Mouse (Mus musculus) gastrocnemius, adult 2 months (tissue): ENCODE data around the gene Fbxw4. TPM values are rescaled to one million over a fixed set of nuclear protein-coding genes. Genes with fewer than 3 reads are reported as not detected.

ENCODE experiments used
- DNase-seq: peaks from one replicate; pipeline ENCODE4 v3.0.0; 2022
- H3K27ac ChIP-seq: fragments of 200-600 bp; 2 replicates; pipeline ENCODE4 v1.8.1; 2022; ENCODE audit warnings: mild to moderate bottlenecking
- H3K4me3 ChIP-seq: fragments of 200-600 bp; 2 replicates; pipeline ENCODE4 v1.8.1; 2022; ENCODE audit warnings: mild to moderate bottlenecking, moderate library complexity
- CTCF ChIP-seq: fragments of 200-600 bp; IDR thresholded peaks from 2 replicates; pipeline ENCODE4 v1.8.1; 2022; ENCODE audit warnings: antibody characterized with exemption, mild to moderate bottlenecking, moderate library complexity
- intact Hi-C: fragments of 180-260 bp; cut with DNase I; formaldehyde crosslinking; loops from one replicate; pipeline ENCODE4 v1.15.1; 2025
- total RNA-seq, 2 experiments: library from RNA; stranded (reverse); gene quantifications; 2 replicates each; pipeline ENCODE4 v1.2.3; 2021

Fbxw4 gene
- total RNA-seq, 2 experiments from 2014 or later: 29.0 to 30.8 TPM

- Histone ChIP-seq H3K4me3 (no peak overlapping the region), H3K27ac (no peak overlapping the region)
- intact Hi-C loops: no loop called here
- peak; percentile 66 for TF ChIP-seq CTCF
- DNase-seq: peak; percentile 60
Measured at GRCm38 (mm10) chr19:45537505-45537904, 122.6 kb downstream of the Fbxw4 start.

- TF ChIP-seq CTCF: no peak
- intact Hi-C loops: no loop called here
- no peak for DNase-seq
- Histone ChIP-seq H3K27ac (no peak overlapping the region), H3K4me3 (no peak overlapping the region)
Measured at GRCm38 (mm10) chr19:45535929-45536328, 124.2 kb downstream of the Fbxw4 start.

GRCm38 (mm10) chr19:45535214-45535735 lies 124.8 kb downstream of the Fbxw4 start:
- DNase-seq: no peak
- intact Hi-C loops: no loop called here
- no peak for TF ChIP-seq CTCF

GRCm38 (mm10) chr19:45533617-45534016 lies 126.5 kb downstream of the Fbxw4 start:
- TF ChIP-seq CTCF: no peak
- intact Hi-C loops: no loop called here
- DNase-seq: no peak
- H3K4me3 ChIP-seq: no peak overlapping the region
- no peak overlapping the region for H3K27ac ChIP-seq

More at GRCm38 (mm10) chr19:45535214-45535735, 124.8 kb downstream of the Fbxw4 start:
- Histone ChIP-seq H3K27ac (no peak overlapping the region), H3K4me3 (no peak overlapping the region)

GRCm38 (mm10) chr19:45531554-45531953 lies 128.6 kb downstream of the Fbxw4 start:
- no peak for DNase-seq
- TF ChIP-seq CTCF: no peak
- intact Hi-C loops: no loop called here
- H3K4me3 ChIP-seq: no peak overlapping the region
- no peak overlapping the region for H3K27ac ChIP-seq

- intact Hi-C loops: no loop called here
- TF ChIP-seq CTCF: no peak
- H3K27ac ChIP-seq: no peak overlapping the region
- DNase-seq: peak; percentile 55
- no peak overlapping the region for H3K4me3 ChIP-seq
Measured at GRCm38 (mm10) chr19:45530200-45530995, 129.7 kb downstream of the Fbxw4 start.

- no peak for DNase-seq
- no peak overlapping the region for H3K27ac ChIP-seq
- no peak for TF ChIP-seq CTCF
- intact Hi-C loops: no loop called here
- no peak overlapping the region for H3K4me3 ChIP-seq
Measured at GRCm38 (mm10) chr19:45529294-45529693, 130.8 kb downstream of the Fbxw4 start.

Other genes starting within 250 kb of the Fbxw4 start
- gene Poll, start 99.8 kb downstream of the Fbxw4 start, total RNA-seq: 10 to 100 TPM; 13.5 to 16.0 TPM
- 10 to 100 TPM; 19.5 to 19.6 TPM for gene Gm17018, start 99.7 kb downstream of the Fbxw4 start, total RNA-seq
- gene Fgf8, start 82.6 kb upstream of the Fbxw4 start, total RNA-seq: not detected
- gene Npm3, start 89.3 kb upstream of the Fbxw4 start, total RNA-seq: 10 to 100 TPM; 11.0 to 13.3 TPM
- 10 to 100 TPM; 35.2 to 41.8 TPM for gene Mgea5, start 123.5 kb upstream of the Fbxw4 start, total RNA-seq
- gene Kcnip2, start 155.7 kb upstream of the Fbxw4 start, total RNA-seq: under 1 TPM; 0.48 to 0.70 TPM